Mouse (Mus musculus) forebrain, postnatal 0 days (tissue): ENCODE measurements around the gene Tspan33. TPM values are rescaled to one million over a fixed set of nuclear protein-coding genes. Genes with fewer than 3 reads are reported as not detected.

Experiments
- ATAC-seq: fragments of 200-750 bp; cut with Nextera tagmentation; 2 replicates; pipeline ENCODE4 v1.8.0; 2017; ENCODE audit warnings: mild to moderate bottlenecking, moderate library complexity
- DNase-seq: peaks from one replicate; pipeline ENCODE4 v3.0.0-alpha.2; 2015
- H3K27ac ChIP-seq: fragments of 300-500 bp; sonication (generic); 2 replicates; pipeline ENCODE4 v1.5.1; 2014; ENCODE audit warnings: low read depth, mild to moderate bottlenecking, antibody characterized with exemption, low read length, moderate library complexity, mixed read lengths
- H3K27me3 ChIP-seq: fragments of 300-500 bp; sonication (generic); 2 replicates; pipeline ENCODE4 v1.6.1; 2014; ENCODE audit warnings: mild to moderate bottlenecking, low read length, mixed read lengths; ENCODE audit not compliant: insufficient read depth
- H3K36me3 ChIP-seq: fragments of 300-500 bp; sonication (generic); 2 replicates; pipeline ENCODE4 v1.6.1; 2014; ENCODE audit warnings: mild to moderate bottlenecking, moderate library complexity; ENCODE audit not compliant: insufficient read depth
- H3K4me1 ChIP-seq: fragments of 300-500 bp; sonication (generic); 2 replicates; pipeline ENCODE4 v1.6.1; 2014; ENCODE audit warnings: antibody characterized with exemption; ENCODE audit not compliant: insufficient read depth
- H3K4me2 ChIP-seq: fragments of 300-500 bp; sonication (generic); 2 replicates; pipeline ENCODE4 v1.6.1; 2014; ENCODE audit warnings: low read depth, mild to moderate bottlenecking, moderate library complexity
- H3K4me3 ChIP-seq: fragments of 300-500 bp; sonication (generic); 2 replicates; pipeline ENCODE4 v1.5.1; 2014; ENCODE audit warnings: low read depth, low read length, mixed read lengths
- H3K9ac ChIP-seq: fragments of 300-500 bp; sonication (generic); 2 replicates; pipeline ENCODE4 v1.6.1; 2014; ENCODE audit warnings: mild to moderate bottlenecking
- H3K9me3 ChIP-seq: fragments of 300-500 bp; sonication (generic); 2 replicates; pipeline ENCODE4 v1.6.1; 2016; ENCODE audit warnings: low read length
- CTCF ChIP-seq: sonication (generic); IDR thresholded peaks from 2 replicates; pipeline ENCODE4 v1.5.1; 2016; ENCODE audit warnings: antibody characterized with exemption, control low read depth, low read depth
- WGBS: fragments of 180-500 bp; shearing (Covaris S2); extraction: QIAGEN DNeasy Blood & Tissue Kit; methylation state at CpG from one replicate; pipeline ENCODE4 v1.1.7; 2014; 5-methylcytosine and 5-hydroxymethylcytosine counted together
- polyA plus RNA-seq: library from polyadenylated mRNA; unstranded; fragments of >200 nt; fragmentation: Nextera tagmentation; extraction: Ambion mirVana; gene quantifications from 2 replicates; pipeline ENCODE4 v1.2.1, GENCODE M21; 2015
- total RNA-seq: library from RNA; depleted of rRNA; stranded (reverse); fragments of >200 nt; gene quantifications from 2 replicates; pipeline ENCODE4 v1.2.3, GENCODE M21; 2014; rRNA removed

Gene Tspan33
- total and polyA plus RNA-seq, 2 experiments from 2014 or later, result 9.4 to 12.5 TPM

DNA sequence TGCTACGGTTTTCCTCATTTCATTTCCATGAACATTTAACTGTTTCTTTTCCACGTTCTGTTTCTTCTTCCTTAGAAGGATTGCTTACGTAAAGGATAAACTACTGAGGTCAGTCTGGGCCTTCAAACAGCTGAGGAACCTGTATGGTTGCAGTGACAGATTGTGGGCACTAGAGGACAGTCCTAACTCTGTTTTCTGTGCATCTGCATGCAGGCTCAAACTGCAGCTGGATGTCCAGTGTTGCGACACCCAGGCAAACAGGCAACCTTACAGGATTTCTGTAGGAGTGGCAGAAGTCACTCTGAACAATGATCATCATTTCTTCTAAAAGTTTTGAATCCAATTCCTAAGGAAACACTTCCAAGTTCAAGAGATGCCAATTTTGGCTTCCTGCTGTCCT, 68.5 kb downstream of the Tspan33 start:
- H3K4me2 ChIP-seq, result no peak overlapping the region
- H3K27me3 ChIP-seq, result no peaks in the 10 kb centered on the region
- DNase-seq, result no peak
- H3K4me3 ChIP-seq, result no peak overlapping the region
- no peaks in the 10 kb centered on the region for H3K9me3 ChIP-seq
- H3K4me1 ChIP-seq, result no peaks in the 10 kb centered on the region
- ATAC-seq, result no peak
- H3K27ac ChIP-seq, result no peak overlapping the region
- no peak overlapping the region for H3K9ac ChIP-seq
- peaks cover 5% of the 10 kb centered on the region; the same call in 1 of the 2 replicates for H3K36me3 ChIP-seq
- whole genome bisulfite sequencing, result 65% methylated on average over 4 of the region's 4 CpGs
- TF ChIP-seq CTCF, result peak; percentile 66

DNA sequence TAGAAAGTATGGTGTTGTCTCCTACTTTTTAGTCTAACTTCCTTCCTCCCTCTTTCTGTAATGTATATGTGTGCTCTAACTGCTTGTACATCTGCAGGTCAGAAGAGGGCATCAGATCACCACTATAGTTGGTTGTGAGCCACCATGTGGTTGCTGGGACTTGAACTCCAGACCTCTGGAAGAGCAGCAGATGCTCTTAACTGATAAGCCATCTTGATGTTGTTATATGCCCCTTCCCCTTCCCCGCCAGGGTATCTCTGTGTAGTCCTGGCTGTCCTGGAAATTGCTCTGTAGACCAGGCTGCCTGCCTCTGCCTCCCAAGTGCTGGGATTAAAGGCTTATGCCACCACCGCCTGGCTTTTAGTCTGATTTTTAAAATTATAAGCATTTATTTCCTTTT, 72.9 kb downstream of the Tspan33 start:
- Histone ChIP-seq H3K27ac (no peak overlapping the region), H3K9ac (no peak overlapping the region), H3K4me2 (no peak overlapping the region), H3K4me1 (no peaks in the 10 kb centered on the region), H3K9me3 (no peaks in the 10 kb centered on the region), H3K27me3 (no peaks in the 10 kb centered on the region), H3K4me3 (no peak overlapping the region), H3K36me3 (no peaks in the 10 kb centered on the region)
- TF ChIP-seq CTCF, result peak; percentile 14; the same call in 1 of the 2 replicates
- 96% methylated on average over 2 of the region's 2 CpGs for WGBS
- ATAC-seq (no peak), DNase-seq (no peak)

Other genes with a start within 250 kb of the Tspan33 start
- 279 and 344 TPM in 2 replicates for gene Atp6v1f, start 226.5 kb upstream of the Tspan33 start, total RNA-seq
- 362 and 434 TPM in 2 replicates for gene Atp6v1f, start 226.5 kb upstream of the Tspan33 start, polyA plus RNA-seq
- 0.31 and 1.7 TPM in 2 replicates for gene Atp6v1fnb, start 222.8 kb upstream of the Tspan33 start, total RNA-seq
- gene Atp6v1fnb, start 222.8 kb upstream of the Tspan33 start, polyA plus RNA-seq, result 0.42 TPM in 1 of 2 replicates, not detected in the other
- gene Kcp, start 186.3 kb upstream of the Tspan33 start, total RNA-seq, result 9.8 and 31.2 TPM in 2 replicates
- gene Kcp, start 186.3 kb upstream of the Tspan33 start, polyA plus RNA-seq, result 5.2 and 6.7 TPM in 2 replicates
- gene Irf5, start 167.6 kb upstream of the Tspan33 start, total RNA-seq, result 3.2 and 3.9 TPM in 2 replicates
- 1.5 and 1.9 TPM in 2 replicates for gene Irf5, start 167.6 kb upstream of the Tspan33 start, polyA plus RNA-seq
- gene Tnpo3, start 84.3 kb upstream of the Tspan33 start, total RNA-seq, result 103 and 105 TPM in 2 replicates
- gene Tnpo3, start 84.3 kb upstream of the Tspan33 start, polyA plus RNA-seq, result 56.0 and 69.4 TPM in 2 replicates
- gene Smo, start 41.3 kb downstream of the Tspan33 start, total RNA-seq, result 28.0 and 38.2 TPM in 2 replicates
- gene Smo, start 41.3 kb downstream of the Tspan33 start, polyA plus RNA-seq, result 4.4 and 8.3 TPM in 2 replicates
- gene Ahcyl2, start 73.8 kb downstream of the Tspan33 start, total RNA-seq, result 44.6 and 48.3 TPM in 2 replicates
- gene Ahcyl2, start 73.8 kb downstream of the Tspan33 start, polyA plus RNA-seq, result 9.0 and 13.6 TPM in 2 replicates
- gene Strip2, start 222.8 kb downstream of the Tspan33 start, total RNA-seq, result 9.5 and 14.4 TPM in 2 replicates
- gene Strip2, start 222.8 kb downstream of the Tspan33 start, polyA plus RNA-seq, result 4.0 and 5.2 TPM in 2 replicates